Mouse (Mus musculus): ENCODE results near the gene Gm17677. TPM values are rescaled to one million over a fixed set of nuclear protein-coding genes. Genes with fewer than 3 reads are reported as not detected.

Gm17677 gene
- polyA plus RNA-seq (2015; fragmentation: Nextera tagmentation; extraction: Ambion mirVana): not detected in 2 replicates

DNA sequence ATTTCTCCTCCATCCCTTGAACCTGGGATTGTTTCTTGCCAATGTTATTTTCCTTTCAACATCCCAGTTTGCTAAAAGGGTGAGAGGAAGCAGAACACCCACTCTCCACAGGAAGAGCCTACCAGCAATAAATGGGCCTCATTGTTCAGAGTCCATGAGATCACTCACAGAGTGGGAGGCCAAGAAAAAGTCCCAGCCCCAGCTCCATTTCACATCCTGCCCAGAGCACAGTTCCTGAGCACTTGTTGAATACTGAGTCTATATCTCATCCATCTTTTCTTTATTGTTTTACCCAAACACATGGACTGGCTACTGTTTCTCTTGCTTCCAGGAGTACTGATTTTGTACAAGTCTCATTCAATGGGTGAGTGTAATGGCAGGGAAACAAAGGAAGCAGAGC is at the start of gene Gm17677:
TSS of gene Gm17677 (plus strand) at position 301 of the 400 bp plus-strand sequence.
- ATAC-seq (ENCODE audit: low FRiP score, low TSS enrichment) (no peak), DNase-seq (ENCODE audit: low spot score) (no peak)
- no peaks in the 10 kb centered on the region for H3K36me3 ChIP-seq (ENCODE audit: control insufficient read depth, insufficient read depth, low read length)
- TF ChIP-seq CTCF (IDR thresholded peaks at IDR 0.05; ENCODE audit: low read depth): no peak
- TF ChIP-seq EP300 (optimal IDR thresholded peaks at IDR 0.05): no peak
- no peak within 1 kb of the TSS for H3K27ac ChIP-seq (replicated peaks)
- no peak within 1 kb of the TSS for H3K4me3 ChIP-seq (ENCODE audit: low read depth, low read length)
- H3K9ac ChIP-seq (ENCODE audit: low read length): no peak within 1 kb of the TSS
- H3K4me2 ChIP-seq (replicated peaks; ENCODE audit: low read depth): no peak within 1 kb of the TSS
- no peaks in the 10 kb centered on the region for H3K27me3 ChIP-seq (ENCODE audit: control insufficient read depth, insufficient read depth, low read length)
- H3K4me1 ChIP-seq (replicated peaks; ENCODE audit: control insufficient read depth, insufficient read depth): no peaks in the 10 kb centered on the region
- H3K9me3 ChIP-seq (ENCODE audit: control insufficient read depth, low read length): no peaks in the 10 kb centered on the region

DNA sequence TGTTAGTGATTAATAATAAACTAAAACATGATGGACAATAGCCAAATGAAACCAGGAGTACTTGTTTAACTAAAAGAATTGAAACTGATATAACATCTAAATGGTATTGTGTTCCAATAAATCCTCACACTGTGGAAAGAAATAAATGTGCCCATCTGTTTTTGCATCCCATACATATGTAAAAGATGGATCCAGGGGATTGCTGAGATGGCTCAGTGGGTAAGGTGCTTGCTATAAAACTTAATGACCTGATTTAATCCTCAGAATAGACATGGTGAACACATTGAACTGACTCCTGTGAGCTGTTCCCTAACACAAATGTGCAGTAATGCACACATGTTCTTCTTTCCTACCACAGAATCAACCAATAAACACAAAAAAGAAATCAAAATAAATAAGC is 48.9 kb upstream of the Gm17677 start:
- Histone ChIP-seq H3K27me3 (ENCODE audit: control insufficient read depth, insufficient read depth, low read length) (no peaks in the 10 kb centered on the region), H3K9ac (ENCODE audit: low read length) (no peak overlapping the region), H3K36me3 (ENCODE audit: control insufficient read depth, insufficient read depth, low read length) (no peaks in the 10 kb centered on the region), H3K27ac (replicated peaks) (no peak overlapping the region), H3K9me3 (ENCODE audit: control insufficient read depth, low read length) (no peaks in the 10 kb centered on the region), H3K4me2 (replicated peaks; ENCODE audit: low read depth) (no peak overlapping the region), H3K4me3 (ENCODE audit: low read depth, low read length) (no peak overlapping the region), H3K4me1 (replicated peaks; ENCODE audit: control insufficient read depth, insufficient read depth) (no peaks in the 10 kb centered on the region)
- ATAC-seq (ENCODE audit: low FRiP score, low TSS enrichment): no peak
- no peak for DNase-seq (ENCODE audit: low spot score)
- TF ChIP-seq CTCF (IDR thresholded peaks at IDR 0.05; ENCODE audit: low read depth) (no peak), EP300 (optimal IDR thresholded peaks at IDR 0.05) (no peak)

DNA sequence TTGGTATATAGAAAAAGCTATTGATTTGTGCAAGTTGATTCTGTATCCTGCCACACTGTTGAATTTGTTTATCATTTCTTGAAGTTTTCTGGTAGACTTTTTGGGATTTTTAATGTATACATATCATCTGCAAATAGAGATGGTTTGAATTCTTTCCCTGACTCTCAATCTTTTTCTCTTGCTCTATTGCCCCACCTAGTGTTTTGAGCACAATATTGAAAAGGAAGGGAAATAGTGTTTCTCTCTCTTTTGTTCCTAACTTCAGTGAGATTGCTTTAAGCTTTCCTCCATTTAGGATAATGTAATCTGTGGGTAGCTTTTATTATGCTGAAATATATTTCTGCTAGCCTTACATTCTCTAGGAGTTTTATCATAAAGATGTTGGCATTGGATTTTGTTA is 33.6 kb upstream of the Gm17677 start:
- Histone ChIP-seq H3K9me3 (ENCODE audit: control insufficient read depth, low read length) (no peaks in the 10 kb centered on the region), H3K36me3 (ENCODE audit: control insufficient read depth, insufficient read depth, low read length) (no peaks in the 10 kb centered on the region), H3K4me3 (ENCODE audit: low read depth, low read length) (no peak overlapping the region), H3K4me2 (replicated peaks; ENCODE audit: low read depth) (no peak overlapping the region), H3K27me3 (ENCODE audit: control insufficient read depth, insufficient read depth, low read length) (no peaks in the 10 kb centered on the region), H3K9ac (ENCODE audit: low read length) (no peak overlapping the region), H3K4me1 (replicated peaks; ENCODE audit: control insufficient read depth, insufficient read depth) (no peaks in the 10 kb centered on the region), H3K27ac (replicated peaks) (no peak overlapping the region)
- TF ChIP-seq EP300 (optimal IDR thresholded peaks at IDR 0.05) (no peak), CTCF (IDR thresholded peaks at IDR 0.05; ENCODE audit: low read depth) (peak; percentile 52)
- no peak for DNase-seq (ENCODE audit: low spot score)
- no peak for ATAC-seq (ENCODE audit: low FRiP score, low TSS enrichment)

- no peaks in the 10 kb centered on the region for H3K36me3 ChIP-seq (ENCODE audit: control insufficient read depth, insufficient read depth, low read length)
- no peak for TF ChIP-seq EP300 (optimal IDR thresholded peaks at IDR 0.05)
- no peaks in the 10 kb centered on the region for H3K4me1 ChIP-seq (replicated peaks; ENCODE audit: control insufficient read depth, insufficient read depth)
- DNase-seq (ENCODE audit: low spot score) (no peak), ATAC-seq (ENCODE audit: low FRiP score, low TSS enrichment) (no peak)
- H3K9ac ChIP-seq (ENCODE audit: low read length): no peak overlapping the region
- H3K27ac ChIP-seq (replicated peaks): no peak overlapping the region
- no peak overlapping the region for H3K4me2 ChIP-seq (replicated peaks; ENCODE audit: low read depth)
- H3K27me3 ChIP-seq (ENCODE audit: control insufficient read depth, insufficient read depth, low read length): no peaks in the 10 kb centered on the region
- no peaks in the 10 kb centered on the region for H3K9me3 ChIP-seq (ENCODE audit: control insufficient read depth, low read length)
- no peak overlapping the region for H3K4me3 ChIP-seq (ENCODE audit: low read depth, low read length)
These were observed 16.0 kb downstream of the Gm17677 start for GRCm38 (mm10) chr9:35756843-35757242.

- Histone ChIP-seq H3K36me3 (ENCODE audit: control insufficient read depth, insufficient read depth, low read length) (no peaks in the 10 kb centered on the region), H3K27me3 (ENCODE audit: control insufficient read depth, insufficient read depth, low read length) (no peaks in the 10 kb centered on the region), H3K4me2 (replicated peaks; ENCODE audit: low read depth) (no peak within 1 kb of the TSS), H3K9me3 (ENCODE audit: control insufficient read depth, low read length) (no peaks in the 10 kb centered on the region), H3K27ac (replicated peaks) (no peak within 1 kb of the TSS), H3K4me1 (replicated peaks; ENCODE audit: control insufficient read depth, insufficient read depth) (no peaks in the 10 kb centered on the region), H3K9ac (ENCODE audit: low read length) (no peak within 1 kb of the TSS), H3K4me3 (ENCODE audit: low read depth, low read length) (no peak within 1 kb of the TSS)
- DNase-seq (ENCODE audit: low spot score) (no peak), ATAC-seq (ENCODE audit: low FRiP score, low TSS enrichment) (no peak)
- 60% methylated on average over 3 of the region's 3 CpGs for WGBS
- TF ChIP-seq EP300 (optimal IDR thresholded peaks at IDR 0.05) (no peak), CTCF (IDR thresholded peaks at IDR 0.05; ENCODE audit: low read depth) (no peak)
These were observed 37.2 kb downstream of the Gm17677 start, which contains the start of gene Gm17727 for GRCm38 (mm10) chr9:35778009-35778408. TSS of gene Gm17727 (minus strand) at chr9:35778109.

GRCm38 (mm10) chr9:35790001-35790400 is 49.2 kb downstream of the Gm17677 start, which contains the start of the genes Gm27235 and D730048I06Rik:
TSS of gene Gm27235 (minus strand) at chr9:35790101.
TSS of gene D730048I06Rik (minus strand) at chr9:35790112.
- Histone ChIP-seq H3K27ac (replicated peaks) (no peak within 1 kb of the TSS), H3K9me3 (ENCODE audit: control insufficient read depth, low read length) (no peaks in the 10 kb centered on the region), H3K4me3 (ENCODE audit: low read depth, low read length) (no peak within 1 kb of the TSS), H3K4me1 (replicated peaks; ENCODE audit: control insufficient read depth, insufficient read depth) (no peaks in the 10 kb centered on the region), H3K36me3 (ENCODE audit: control insufficient read depth, insufficient read depth, low read length) (no peaks in the 10 kb centered on the region), H3K27me3 (ENCODE audit: control insufficient read depth, insufficient read depth, low read length) (no peaks in the 10 kb centered on the region), H3K9ac (ENCODE audit: low read length) (no peak within 1 kb of the TSS), H3K4me2 (replicated peaks; ENCODE audit: low read depth) (no peak within 1 kb of the TSS)
- WGBS: 89% methylated on average over 3 of the region's 3 CpGs
- TF ChIP-seq EP300 (optimal IDR thresholded peaks at IDR 0.05): no peak
- no peak for TF ChIP-seq CTCF (IDR thresholded peaks at IDR 0.05; ENCODE audit: low read depth)
- DNase-seq (ENCODE audit: low spot score): no peak
- ATAC-seq (ENCODE audit: low FRiP score, low TSS enrichment): no peak

Other genes with a start within 250 kb of the Gm17677 start
- not detected in 2 replicates for gene Gm1113, start 222.8 kb upstream of the Gm17677 start, polyA plus RNA-seq (2015; fragmentation: Nextera tagmentation; extraction: Ambion mirVana)
- gene Ddx25, start 182.5 kb upstream of the Gm17677 start, polyA plus RNA-seq (2015; fragmentation: Nextera tagmentation; extraction: Ambion mirVana): 0.38 and 0.50 TPM in 2 replicates
- 7.9 and 9.3 TPM in 2 replicates for gene Pus3, start 182.5 kb upstream of the Gm17677 start, polyA plus RNA-seq (2015; fragmentation: Nextera tagmentation; extraction: Ambion mirVana)
- 0.19 and 0.31 TPM in 2 replicates for gene Pate2, start 170.8 kb upstream of the Gm17677 start, polyA plus RNA-seq (2015; fragmentation: Nextera tagmentation; extraction: Ambion mirVana)
- gene Hyls1, start 170.7 kb upstream of the Gm17677 start, polyA plus RNA-seq (2015; fragmentation: Nextera tagmentation; extraction: Ambion mirVana): 4.1 and 4.7 TPM in 2 replicates
- gene Pate4, start 129.1 kb upstream of the Gm17677 start, polyA plus RNA-seq (2015; fragmentation: Nextera tagmentation; extraction: Ambion mirVana): not detected in 2 replicates
- gene Pate3, start 92.8 kb upstream of the Gm17677 start, polyA plus RNA-seq (2015; fragmentation: Nextera tagmentation; extraction: Ambion mirVana): not detected in 2 replicates
- gene Pate1, start 53.7 kb upstream of the Gm17677 start, polyA plus RNA-seq (2015; fragmentation: Nextera tagmentation; extraction: Ambion mirVana): not detected in 2 replicates
- gene Gm17727, start 37.1 kb downstream of the Gm17677 start, polyA plus RNA-seq (2015; fragmentation: Nextera tagmentation; extraction: Ambion mirVana): not detected in 2 replicates
- gene Gm27235, start 49.1 kb downstream of the Gm17677 start, polyA plus RNA-seq (2015; fragmentation: Nextera tagmentation; extraction: Ambion mirVana): not detected in 2 replicates
- gene D730048I06Rik, start 49.1 kb downstream of the Gm17677 start, polyA plus RNA-seq (2015; fragmentation: Nextera tagmentation; extraction: Ambion mirVana): not detected in 2 replicates
- not detected in 2 replicates for gene 9230110F15Rik, start 103.1 kb downstream of the Gm17677 start, polyA plus RNA-seq (2015; fragmentation: Nextera tagmentation; extraction: Ambion mirVana)
- gene 9230113P08Rik, start 167.4 kb downstream of the Gm17677 start, polyA plus RNA-seq (2015; fragmentation: Nextera tagmentation; extraction: Ambion mirVana): not detected in 2 replicates

Data from stomach, postnatal 0 days (tissue).